Mouse (Mus musculus) spleen, embryonic (tissue): Measurements from ENCODE around the gene Sgms1.

ENCODE experiments used
- CTCF ChIA-PET: fragments of 350-600 bp; sonication (Branson Sonifier 250); formaldehyde crosslinking; loops from one replicate; lab custom pipeline; 2022; lab: Charles Lee

Sgms1 gene

DNA sequence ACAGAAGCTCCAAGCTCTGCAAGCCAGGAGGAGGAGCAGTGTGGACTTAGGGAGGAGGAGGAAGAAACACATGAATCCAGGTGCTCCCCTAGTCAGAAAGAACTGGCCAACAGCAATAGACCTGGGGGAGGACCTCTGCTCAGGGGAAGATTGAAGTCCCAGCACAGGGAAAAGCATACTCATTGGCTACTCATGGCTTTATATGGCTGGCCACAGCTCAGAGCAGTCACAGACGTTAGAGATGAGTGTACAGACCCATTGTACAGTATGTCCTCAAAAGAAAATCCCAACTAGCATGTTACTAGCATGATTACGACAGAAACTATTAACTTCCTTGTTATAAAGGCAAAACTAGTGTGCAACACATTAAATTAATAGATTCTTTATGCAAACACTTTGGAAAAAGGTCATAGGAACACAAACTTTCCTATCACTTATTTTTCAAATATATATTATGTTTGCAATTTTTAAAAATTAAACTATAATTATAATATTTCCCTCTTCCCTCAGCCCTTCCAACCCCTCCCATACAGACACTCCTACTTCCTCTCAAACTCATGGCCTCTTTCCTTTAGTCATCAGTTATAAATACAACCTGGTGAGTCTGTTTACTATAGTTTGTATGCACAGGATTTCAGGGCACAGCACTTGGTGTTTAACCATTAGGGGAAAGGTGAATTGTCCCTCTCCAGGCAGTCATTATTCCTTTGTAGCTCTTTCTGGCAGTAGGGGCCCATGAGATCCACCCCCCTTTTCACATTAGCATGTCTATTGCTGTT, 165.0 kb downstream of the Sgms1 start:
- CTCF ChIA-PET: no interaction called here

DNA sequence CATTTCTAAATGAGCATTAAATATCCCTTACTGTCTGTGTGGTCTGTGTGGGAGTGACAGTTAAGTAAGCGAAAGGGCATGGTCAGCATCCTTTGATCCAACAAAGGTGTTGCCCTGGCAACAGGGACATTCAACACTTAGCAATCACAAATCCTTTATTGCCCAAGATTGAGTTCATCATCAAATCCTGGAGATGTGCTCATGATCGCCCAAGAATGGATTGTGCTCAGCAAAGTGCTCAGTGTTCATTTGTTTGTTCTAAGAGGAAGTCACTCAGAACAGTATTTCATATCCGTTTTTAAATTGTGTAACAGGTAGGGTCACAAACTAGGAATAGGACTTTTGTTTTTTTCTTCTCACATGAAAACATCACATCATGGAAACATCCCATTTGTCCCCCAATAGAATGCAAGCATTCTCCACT, 165.8 kb downstream of the Sgms1 start:
- CTCF ChIA-PET: no interaction called here

DNA sequence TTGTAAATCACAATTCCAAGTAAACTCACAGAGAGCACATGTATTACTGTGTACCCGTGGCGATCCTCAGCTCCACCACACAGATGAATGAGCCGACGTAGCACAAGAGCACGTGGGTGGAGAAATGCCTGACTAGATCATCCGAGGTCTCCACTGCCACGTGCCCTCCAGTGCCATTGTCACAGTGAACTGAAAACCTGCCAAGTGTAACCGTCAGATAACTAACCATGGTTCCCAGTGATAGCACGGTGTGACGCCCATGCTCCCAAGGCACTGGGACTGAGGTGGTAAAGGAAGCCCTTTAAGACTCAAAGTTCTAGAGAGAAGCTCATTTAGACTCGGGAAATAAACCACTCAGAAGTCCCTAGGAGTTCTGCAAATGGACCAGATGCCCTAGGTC, 167.4 kb downstream of the Sgms1 start:
- CTCF ChIA-PET: interaction anchor here (0.5 to 0.7 kb wide), 2 partner anchors 12 to 52 kb away, joined by 3 to 8 read pairs; no protein-coding TSS in a partner anchor

DNA sequence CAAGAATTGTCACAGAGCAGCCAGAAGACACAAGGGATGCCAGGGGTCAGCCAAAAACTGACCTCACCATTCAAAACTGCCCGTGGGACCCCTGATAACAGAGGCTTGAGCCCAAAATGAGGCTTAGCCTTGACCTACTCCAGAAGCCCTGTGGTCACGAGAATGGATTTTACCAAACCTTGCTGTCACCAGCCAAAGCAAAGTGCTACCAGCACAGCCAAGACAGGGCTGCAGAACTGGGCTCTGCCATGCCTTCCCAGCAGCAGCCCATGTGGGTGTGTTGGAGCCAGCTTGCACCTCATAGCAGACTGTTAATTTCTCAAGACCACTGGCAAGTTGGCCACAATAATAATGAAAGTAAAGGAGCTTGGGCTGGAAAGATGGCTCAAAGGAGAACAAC, 168.5 kb downstream of the Sgms1 start:
- CTCF ChIA-PET: interaction anchor here (0.7 kb wide), 1 partner anchor 959 kb away, joined by 3 read pairs; no protein-coding TSS in a partner anchor

DNA sequence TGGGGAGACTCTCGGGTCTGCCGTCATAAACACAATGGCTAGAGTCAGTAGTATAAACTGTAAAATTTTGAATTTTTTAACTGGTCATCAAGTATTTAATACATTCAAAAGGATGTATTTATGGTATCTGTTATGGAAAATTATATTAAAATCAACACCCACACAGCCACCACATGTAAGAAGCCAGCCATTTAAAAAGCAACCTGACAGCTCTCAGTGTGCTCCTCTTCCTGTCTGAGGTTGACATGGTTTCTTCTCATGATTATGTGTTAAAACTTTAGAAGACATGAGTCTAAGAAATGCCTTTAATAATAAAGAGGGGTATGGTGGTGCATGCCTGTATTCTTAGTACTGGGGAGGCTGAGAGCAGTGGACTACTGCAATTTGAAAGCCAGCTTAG, 172.8 kb downstream of the Sgms1 start:
- CTCF ChIA-PET: interaction anchor here (0.9 kb wide), 1 partner anchor 14 kb away, joined by 3 read pairs; no protein-coding TSS in a partner anchor

DNA sequence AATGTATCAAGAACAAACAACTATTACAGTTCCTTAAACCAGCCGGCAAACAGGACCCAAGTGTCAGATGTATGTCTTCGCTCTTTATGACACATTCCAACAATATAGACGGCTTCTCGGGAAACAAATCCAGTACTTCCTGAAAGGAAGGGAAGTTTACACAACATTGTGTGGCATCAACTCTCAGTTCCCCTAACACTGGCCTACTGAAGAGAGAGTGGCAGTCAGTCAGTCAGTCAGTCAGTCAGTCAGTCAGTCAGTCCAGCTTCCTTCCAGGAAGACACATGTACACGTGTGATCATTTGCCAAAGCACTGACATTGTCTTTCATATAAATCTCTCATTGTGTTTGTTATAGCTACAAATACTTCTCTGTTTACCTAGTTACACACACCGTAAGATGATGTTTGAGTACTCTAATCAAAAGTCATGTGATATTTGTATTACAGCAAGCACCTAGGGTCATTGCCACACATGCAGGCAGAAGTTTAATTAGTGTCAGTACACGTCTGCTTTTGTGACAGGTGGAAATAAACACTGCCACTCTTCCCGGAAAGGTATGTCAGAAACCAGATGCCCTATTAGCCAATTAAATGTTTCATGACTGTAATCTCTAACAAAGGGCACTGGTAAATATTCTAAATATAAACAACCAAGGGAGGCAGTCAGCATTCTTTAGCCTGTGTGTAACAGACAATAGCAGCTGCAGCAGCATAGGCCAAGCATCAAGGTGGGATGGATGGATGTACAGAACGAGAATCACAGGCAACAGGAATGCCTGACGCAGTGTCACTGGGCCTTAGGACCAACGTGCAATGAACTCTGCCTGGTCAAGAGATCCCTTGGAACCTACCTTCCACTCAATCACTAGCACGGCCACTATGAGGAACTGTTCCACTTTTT, 174.4 kb downstream of the Sgms1 start:
- CTCF ChIA-PET: no interaction called here

DNA sequence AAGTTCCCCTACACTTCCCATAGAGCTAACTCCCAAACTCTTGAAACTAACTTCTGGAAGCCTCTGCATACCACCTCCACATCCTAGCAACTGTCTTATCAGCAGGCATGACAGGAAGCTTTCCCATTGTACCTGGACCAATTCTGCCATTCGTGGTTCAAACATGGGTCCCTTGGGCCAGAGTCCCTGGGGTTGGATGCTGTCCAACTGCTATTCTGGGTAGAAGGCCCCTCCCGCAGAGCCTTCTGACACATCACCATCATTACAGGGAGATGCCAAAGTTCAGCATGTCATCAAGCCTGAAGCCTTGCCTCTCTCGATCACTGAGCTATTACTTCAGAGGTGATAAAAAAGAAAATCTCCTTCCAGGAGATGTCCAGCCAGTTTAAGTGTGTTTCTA, 175.9 kb downstream of the Sgms1 start:
- CTCF ChIA-PET: no interaction called here

DNA sequence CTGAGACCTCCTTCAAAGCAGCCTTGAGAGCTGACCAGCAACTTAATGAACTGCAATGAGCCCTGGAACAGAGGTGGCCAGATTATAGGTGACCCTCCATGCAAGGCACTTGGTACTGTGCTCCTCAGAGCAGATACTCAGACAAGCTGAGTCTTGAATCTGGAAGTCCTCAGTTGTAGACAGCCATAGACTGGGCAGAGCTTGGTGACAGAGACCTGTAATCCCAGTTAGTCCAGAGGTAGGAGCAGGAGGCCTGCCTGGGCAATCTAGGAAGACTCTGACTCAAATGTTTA, 178.3 kb downstream of the Sgms1 start:
- CTCF ChIA-PET: interaction anchor here (0.7 kb wide), 1 partner anchor 51 kb away, joined by 3 read pairs; no protein-coding TSS in a partner anchor

DNA sequence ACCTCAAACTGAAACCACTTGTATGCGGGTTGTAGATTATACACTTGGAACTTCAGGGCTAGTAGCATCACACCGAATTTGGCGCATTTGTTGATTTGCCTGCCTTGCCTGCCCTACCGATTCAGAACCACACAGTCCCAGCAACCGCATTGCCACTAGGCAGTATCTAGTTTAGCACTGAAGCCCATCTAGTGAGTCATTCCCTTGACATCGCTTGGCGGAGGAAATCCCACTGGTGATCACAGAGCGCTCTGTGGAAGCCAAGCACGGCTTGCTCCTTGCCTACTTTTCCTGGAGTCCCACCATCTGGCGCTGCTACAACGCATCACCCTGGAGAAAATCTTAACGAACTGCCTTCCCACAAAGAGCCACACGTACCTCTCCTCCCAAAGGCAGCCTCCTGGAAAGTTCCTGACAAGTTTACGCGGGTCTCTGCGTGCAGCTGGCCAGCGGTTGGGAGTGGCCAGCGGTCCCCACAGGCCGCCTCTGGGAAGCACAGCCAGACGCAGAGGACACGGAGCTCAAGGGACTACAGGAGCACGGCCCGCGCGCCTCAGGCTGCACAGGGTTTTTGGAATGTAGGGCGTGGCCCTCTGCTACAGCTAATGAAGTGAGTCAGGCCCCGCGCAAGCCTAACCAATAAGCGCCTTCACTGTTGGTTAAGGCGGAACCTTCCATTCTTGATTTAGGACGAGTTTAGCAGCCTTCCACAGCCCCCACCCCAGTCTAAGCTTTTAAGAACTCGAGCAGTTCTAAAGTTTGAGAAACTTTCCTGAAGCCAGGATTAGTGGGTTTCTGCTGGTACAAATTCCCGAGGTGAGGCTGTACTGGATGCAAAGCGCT, 178.8 kb downstream of the Sgms1 start:
- CTCF ChIA-PET: interaction anchor here (0.6 kb wide), 1 partner anchor 11 kb away, joined by 3 read pairs; no protein-coding TSS in a partner anchor

DNA sequence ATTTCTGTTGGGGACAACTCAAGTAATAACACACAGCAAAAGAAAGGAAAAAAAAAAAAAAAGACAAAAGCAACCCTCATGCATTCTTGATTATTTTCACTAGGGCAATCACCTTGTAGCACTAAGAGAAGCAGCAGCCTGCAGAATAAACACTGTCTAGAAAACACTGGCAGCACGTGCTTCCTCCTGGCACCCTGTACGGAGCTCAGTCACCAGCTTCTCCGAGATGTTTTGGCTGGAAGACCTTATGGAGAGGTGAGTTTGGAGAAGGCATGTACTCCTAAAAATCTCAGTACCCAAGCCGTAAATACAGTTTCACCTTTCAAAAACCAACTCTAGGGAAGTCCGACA, 179.4 kb downstream of the Sgms1 start:
- CTCF ChIA-PET: interaction anchor here (0.7 kb wide), 1 partner anchor 228 kb away, joined by 6 read pairs; no protein-coding TSS in a partner anchor

DNA sequence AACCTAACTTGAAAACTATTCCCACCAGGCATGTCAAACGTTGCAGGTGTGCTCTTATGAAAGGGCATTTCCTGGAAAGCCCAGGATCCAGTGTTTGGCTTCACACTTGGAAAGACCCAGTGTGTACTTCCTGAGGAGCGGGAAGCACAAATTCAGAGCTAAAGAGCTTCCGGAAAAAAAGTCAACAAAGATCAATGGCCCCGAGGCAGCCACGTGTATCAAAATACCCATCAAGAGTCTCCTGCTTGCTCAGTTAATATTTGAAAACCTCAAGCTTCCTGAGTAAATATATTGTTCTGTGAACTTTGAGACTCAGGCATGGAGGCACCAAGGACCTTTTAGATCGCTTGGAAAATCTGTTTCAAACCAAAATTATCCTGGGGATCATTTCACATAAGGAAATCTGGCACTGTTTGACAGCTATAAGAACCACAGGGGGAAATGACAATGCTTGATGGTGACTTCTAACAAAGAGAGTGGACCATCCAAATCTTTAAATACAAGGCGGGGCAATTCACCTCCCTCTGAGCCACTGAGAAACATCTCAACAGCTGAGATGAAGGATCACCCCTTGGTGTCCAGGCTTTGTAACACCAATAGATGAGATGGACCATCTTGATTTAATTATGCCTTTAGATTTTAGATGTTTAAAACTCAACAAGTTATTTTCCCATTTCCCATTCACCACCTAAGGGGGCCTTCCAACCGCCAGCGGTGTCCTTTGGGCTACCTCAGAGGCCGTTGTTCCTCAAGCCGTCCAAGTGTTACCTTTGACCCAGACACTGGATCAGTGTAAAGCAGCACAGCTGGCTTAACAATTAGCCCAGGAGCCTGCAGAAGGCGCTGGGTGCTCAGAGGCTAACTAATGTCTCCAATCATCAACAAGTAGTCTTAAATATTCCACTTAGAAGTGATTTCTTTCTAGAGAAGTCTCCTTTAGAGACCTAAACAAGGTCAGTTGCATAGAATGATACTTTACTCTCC, 187.1 kb downstream of the Sgms1 start:
- CTCF ChIA-PET: no interaction called here

DNA sequence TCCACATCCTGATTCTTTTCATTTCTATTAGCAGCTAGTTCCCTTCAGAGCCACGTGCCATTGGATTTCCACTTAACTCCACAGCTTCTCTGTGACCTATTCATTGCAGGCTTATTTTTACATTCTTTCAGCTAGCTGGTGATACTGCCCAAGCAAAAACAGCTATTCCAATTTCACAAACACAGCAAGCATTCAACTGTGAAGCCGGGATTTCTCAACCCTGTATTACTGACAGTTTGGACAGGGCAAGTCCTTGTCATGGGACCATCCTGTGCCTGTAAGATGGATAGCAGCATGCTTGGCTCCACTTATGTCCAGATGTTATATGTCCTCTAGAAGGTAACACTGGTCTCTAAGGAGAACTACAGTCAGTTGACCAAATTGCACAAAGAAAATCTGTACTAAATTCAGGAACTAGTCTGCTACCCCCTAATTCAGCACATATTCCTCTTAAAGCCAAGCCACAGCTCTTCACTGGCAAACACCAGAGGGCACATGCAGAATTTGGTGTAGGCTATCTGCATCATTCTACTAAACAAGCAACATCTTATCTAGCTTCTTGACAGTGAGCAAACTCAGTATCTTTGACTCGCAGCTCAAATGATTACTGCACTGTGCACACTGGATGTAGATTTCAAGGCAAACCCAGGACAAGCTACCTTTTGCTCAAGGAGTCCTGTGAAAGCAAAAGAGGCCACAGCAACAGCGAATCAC, 189.5 kb downstream of the Sgms1 start:
- CTCF ChIA-PET: interaction anchor here (0.9 to 1.6 kb wide), 3 partner anchors 11 to 103 kb away, joined by 3 to 4 read pairs (median 3); no protein-coding TSS in a partner anchor

DNA sequence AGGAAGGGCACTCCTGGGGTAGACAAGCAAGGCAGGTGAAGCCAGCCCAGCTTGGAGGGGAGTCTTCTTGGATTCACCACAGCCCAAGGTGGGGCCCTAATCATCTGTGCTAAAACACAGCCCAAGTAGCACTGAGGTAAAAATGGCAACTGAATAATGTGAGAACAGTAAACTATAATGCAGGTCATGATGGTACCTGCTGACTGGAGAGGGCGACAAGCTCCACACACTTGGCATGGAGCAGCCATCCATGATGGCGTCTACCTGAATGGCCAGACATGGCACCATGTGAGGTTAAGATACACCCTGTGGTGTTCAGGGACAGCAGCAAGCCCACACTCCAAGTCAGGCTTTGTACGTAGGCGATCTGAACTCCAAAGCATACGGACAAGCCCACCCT, 190.4 kb downstream of the Sgms1 start:
- CTCF ChIA-PET: interaction anchor here (1.6 kb wide), 1 partner anchor 86 kb away, joined by 4 read pairs; no protein-coding TSS in a partner anchor

DNA sequence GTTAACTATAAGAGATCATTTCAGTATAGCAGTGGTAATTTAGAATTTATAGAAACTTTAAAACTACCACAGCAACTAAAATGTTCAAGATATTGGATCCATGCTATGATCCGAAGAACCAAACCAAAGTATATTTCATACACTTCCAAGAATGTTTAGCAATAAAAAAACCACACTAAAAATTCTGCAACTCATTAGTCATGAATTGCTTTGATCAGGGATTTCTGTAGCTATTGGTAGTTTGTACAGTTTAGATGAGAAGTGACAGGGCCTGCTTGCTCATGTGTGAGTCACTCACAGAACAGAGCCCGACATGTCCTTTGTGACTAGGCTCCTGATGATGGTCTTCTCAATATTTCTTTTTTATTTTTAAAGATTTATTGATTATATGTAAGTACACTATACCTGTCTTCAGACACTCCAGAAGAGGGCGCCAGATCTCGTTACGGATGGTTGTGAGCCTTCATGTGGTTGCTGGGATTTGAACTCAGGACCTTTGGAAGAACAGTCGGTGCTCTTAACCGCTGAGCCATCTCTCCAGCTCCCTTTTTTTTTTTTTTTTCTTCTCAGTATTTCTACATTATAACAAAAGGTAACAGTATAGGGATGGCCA, 190.9 kb downstream of the Sgms1 start:
- CTCF ChIA-PET: interaction anchor here (1.0 kb wide), 1 partner anchor 16 kb away, joined by 6 read pairs; no protein-coding TSS in a partner anchor

DNA sequence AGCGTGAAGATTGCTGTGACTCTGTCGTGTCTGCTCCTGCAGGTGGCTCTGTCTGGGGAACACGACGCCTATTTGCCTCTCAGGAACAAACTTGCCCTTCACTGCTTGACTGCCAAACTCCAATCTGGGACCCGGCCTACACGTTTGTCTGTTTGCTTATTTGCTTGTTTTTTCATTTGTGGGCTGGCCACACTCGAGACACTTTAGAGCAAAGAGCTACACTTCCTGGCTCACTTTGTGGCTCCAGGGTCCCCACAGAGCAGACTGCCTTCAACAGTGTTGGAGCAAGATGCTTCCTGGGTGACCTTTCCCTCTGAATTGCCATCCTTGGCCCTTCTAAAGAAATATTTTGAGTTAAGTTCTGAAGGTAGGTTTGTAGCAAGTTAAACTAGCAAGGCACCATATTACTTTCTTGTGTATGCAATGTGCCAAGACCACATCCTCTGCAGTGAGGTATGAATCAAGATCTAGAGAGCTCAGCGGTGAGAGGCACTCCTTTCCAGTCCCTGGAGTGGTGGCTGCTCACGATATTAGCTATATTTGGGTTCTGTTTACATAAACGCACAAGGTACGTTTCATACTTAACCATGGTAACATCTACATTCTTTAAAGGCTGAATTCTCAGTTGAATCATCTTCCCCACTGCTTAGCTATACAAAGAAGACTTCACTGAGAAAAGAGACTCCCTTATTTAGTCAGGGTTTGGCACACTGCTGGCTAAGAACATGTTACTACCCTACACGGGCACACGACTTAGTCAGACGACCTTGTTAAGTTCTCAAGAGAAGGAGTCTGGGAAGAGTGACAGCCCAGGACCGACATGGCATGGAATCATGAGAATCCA, 192.3 kb downstream of the Sgms1 start:
- CTCF ChIA-PET: interaction anchor here (0.6 to 0.9 kb wide), 2 partner anchors 18 to 125 kb away, joined by 3 read pairs; no protein-coding TSS in a partner anchor

DNA sequence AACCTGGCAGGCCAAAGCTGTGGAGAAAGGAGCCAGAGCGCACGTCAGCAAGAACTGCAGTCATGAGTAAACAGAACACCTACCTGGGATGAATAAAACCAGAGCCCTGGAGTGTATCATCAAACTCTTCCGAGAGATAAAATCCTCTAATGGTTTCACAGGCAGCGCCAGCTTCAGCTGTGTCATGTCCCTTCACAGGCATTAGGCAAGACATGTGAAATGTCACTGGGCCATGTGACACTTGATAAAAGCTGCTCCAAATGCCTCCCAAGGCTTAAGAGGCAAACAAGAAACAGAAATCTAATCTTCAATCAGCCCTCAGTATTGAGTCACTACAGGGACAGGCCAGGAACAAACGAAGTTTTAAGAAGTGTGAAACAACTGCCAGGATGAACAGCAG, 193.3 kb downstream of the Sgms1 start:
- CTCF ChIA-PET: no interaction called here

DNA sequence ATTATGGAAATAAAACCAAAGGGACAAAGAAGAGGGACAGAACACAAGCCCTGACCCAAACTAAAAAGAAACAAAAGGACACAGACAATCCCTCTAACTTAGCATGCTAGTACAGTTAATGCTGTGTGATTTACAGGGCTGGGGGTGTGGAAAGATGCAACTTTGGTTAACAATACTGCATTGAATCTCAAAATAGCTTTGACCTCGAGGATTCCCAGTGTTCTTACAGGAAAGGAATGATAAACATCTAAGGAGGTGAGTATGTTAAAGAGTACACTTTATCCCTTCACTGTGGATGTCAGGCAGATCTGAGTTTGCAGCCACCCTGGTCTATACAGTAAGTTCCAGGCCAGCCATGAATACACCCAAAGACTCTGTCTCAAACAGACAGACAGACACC, 194.7 kb downstream of the Sgms1 start:
- CTCF ChIA-PET: no interaction called here

DNA sequence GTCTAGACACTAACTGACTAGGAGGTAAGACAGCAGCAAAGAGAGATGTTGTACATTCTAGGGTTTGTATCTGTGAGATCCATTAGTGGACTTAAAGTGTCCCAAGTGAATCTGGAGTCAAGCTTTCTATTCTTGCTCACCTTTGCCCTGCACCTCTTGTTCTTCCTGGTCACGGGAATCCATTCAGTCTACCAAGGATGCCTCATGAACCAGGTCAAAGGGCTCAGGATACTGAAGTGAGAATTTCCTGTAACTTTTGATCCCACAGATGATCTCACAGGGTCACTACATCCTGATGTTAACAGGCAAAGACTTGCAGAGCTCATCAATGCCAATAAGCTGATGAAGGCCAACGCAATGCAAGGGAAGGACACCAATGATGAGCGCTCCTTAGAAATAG, 195.4 kb downstream of the Sgms1 start:
- CTCF ChIA-PET: no interaction called here
